Mouse (Mus musculus): ENCODE measurements around the gene 1810055G02Rik.

DNA sequence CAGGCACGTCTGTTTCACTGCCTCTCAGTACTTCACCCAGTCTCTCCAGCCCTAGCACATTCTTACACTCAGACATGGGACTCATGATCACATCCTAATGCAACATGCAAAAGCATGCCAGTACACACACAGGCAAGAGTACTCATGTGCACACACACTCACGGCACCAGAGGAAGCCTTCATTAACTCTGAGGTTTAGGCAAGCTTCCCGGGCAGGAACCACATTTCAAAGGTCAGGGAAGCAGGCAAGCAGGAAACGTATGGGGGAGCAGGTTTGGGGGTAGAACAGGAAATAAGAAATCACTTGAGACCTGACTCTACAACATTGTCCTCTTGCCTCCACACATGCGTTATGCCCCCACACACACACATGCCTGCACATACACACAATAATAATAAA lies 42.6 kb upstream of the 1810055G02Rik start:
- TF ChIP-seq CTCF (conservative IDR thresholded peaks at IDR 0.05 in 1 of 2, IDR thresholded peaks at IDR 0.05 in 1 of 2; ENCODE audit: low read depth in 2 of 2, low read length in 2 of 2) (no peak), E2F4 (IDR thresholded peaks at IDR 0.05; ENCODE audit: insufficient replicate concordance, low read depth, low read length) (no peak), MAFK (IDR thresholded peaks at IDR 0.05; ENCODE audit: insufficient replicate concordance, low read length) (no peak), POLR2A (IDR thresholded peaks at IDR 0.05; ENCODE audit: low read depth, low read length) (no peak)

All from CH12.LX (cell line).